Mouse (Mus musculus): ENCODE data around the gene Car5a. TPM values are rescaled to one million over a fixed set of nuclear protein-coding genes. Genes with fewer than 3 reads are reported as not detected.

Gene Car5a
- polyA plus RNA-seq, 2 experiments, result 0.87 to 1.3 TPM

GRCm38 (mm10) chr8:121919158-121919557, 25.5 kb downstream of the Car5a start:
- H3K4me2 ChIP-seq (ENCODE audit: low read depth), result no peak overlapping the region
- no peak overlapping the region for H3K4me3 ChIP-seq (ENCODE audit: insufficient read depth in 1 of 2, low read depth in 2 of 2, low read length in 2 of 2)
- no peak for ATAC-seq (ENCODE audit: insufficient read depth)
- H3K9ac ChIP-seq (replicated peaks), result no peak overlapping the region
- 55% methylated on average over 4 of the region's 4 CpGs for WGBS (ENCODE audit: insufficient replicate concordance)
- DNase-seq (ENCODE audit: low read depth in 3 of 3, low spot score in 3 of 3), result no peak
- no peaks in the 10 kb centered on the region for H3K36me3 ChIP-seq (replicated peaks; ENCODE audit: control insufficient read depth, insufficient read depth, low read depth)
- no peak for TF ChIP-seq EP300 (IDR thresholded peaks at IDR 0.05; ENCODE audit: low read depth)
- no peak for TF ChIP-seq CTCF (IDR thresholded peaks at IDR 0.05; ENCODE audit: low read depth)
- no peak overlapping the region for H3K27ac ChIP-seq
- H3K4me1 ChIP-seq (replicated peaks; ENCODE audit: control insufficient read depth in 2 of 2, insufficient read depth in 2 of 2, low read length in 1 of 2), result no peaks in the 10 kb centered on the region
- no peaks in the 10 kb centered on the region for H3K27me3 ChIP-seq (ENCODE audit: control insufficient read depth, insufficient read depth, low read length)
- no peaks in the 10 kb centered on the region for H3K9me3 ChIP-seq (ENCODE audit: control insufficient read depth, low read length)

DNA sequence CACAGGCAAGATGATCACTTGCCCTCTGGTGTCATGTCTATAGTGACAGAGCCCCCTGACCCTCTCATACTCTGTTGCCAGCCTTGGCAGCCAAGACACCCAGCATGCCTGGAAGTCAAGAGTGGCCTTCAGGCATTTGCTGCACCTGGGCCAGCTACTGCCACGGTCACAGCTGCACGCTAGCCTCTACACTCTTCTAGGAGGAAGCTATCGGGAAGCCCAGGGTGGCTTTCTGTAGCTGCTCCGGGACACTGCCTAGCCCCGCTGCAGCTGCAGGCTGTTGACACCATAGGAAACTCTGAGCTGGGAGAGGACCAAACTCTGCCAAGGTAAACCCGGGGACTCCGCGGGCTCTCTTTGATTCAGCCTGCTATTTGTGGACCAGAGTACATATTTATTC, 31.3 kb downstream of the Car5a start:
- Histone ChIP-seq H3K4me2 (ENCODE audit: low read depth) (no peak overlapping the region), H3K27me3 (ENCODE audit: control insufficient read depth, insufficient read depth, low read length) (no peaks in the 10 kb centered on the region), H3K27ac (no peak overlapping the region), H3K9ac (replicated peaks) (no peak overlapping the region), H3K4me3 (ENCODE audit: insufficient read depth in 1 of 2, low read depth in 2 of 2, low read length in 2 of 2) (no peak overlapping the region), H3K36me3 (replicated peaks; ENCODE audit: control insufficient read depth, insufficient read depth, low read depth) (no peaks in the 10 kb centered on the region), H3K9me3 (ENCODE audit: control insufficient read depth, low read length) (no peaks in the 10 kb centered on the region), H3K4me1 (replicated peaks; ENCODE audit: control insufficient read depth in 2 of 2, insufficient read depth in 2 of 2, low read length in 1 of 2) (peaks cover 14 to 21% of the 10 kb centered on the region in 2 experiments)
- whole genome bisulfite sequencing (ENCODE audit: insufficient replicate concordance), result 69% methylated on average over 8 of the region's 8 CpGs
- ATAC-seq (ENCODE audit: insufficient read depth), result no peak
- DNase-seq (ENCODE audit: low read depth in 3 of 3, low spot score in 3 of 3), result no peak
- TF ChIP-seq CTCF (IDR thresholded peaks at IDR 0.05; ENCODE audit: low read depth) (no peak), EP300 (IDR thresholded peaks at IDR 0.05; ENCODE audit: low read depth) (no peak)

DNA sequence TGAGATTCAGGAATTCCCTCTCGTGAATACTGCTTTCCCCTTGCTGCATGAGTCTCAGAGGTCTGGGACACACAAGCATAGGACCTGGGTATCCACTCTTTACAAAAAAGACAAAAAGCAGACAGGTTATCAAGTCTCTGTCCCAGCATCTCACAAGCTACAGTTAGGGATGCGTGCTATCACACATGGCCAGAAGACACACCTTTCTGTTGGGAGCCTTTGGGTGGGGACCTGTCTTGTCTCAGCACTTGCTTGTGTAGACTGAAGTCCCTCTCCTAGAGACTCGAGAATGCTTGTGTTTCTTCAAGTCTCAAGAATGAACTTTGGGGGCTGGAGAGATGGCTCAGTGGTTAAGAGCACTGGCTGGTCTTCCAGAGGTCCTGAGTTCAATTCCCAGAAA, 31.9 kb downstream of the Car5a start:
- DNase-seq (ENCODE audit: low read depth in 3 of 3, low spot score in 3 of 3) (no peak), ATAC-seq (ENCODE audit: insufficient read depth) (0 out of 2 replicates have a peak, but pooled peaks have one; percentile 29)
- no peaks in the 10 kb centered on the region for H3K9me3 ChIP-seq (ENCODE audit: control insufficient read depth, low read length)
- WGBS (ENCODE audit: insufficient replicate concordance), result 41% methylated on average over 3 of the region's 3 CpGs
- H3K27me3 ChIP-seq (ENCODE audit: control insufficient read depth, insufficient read depth, low read length), result no peaks in the 10 kb centered on the region
- no peak overlapping the region for H3K4me3 ChIP-seq (ENCODE audit: insufficient read depth in 1 of 2, low read depth in 2 of 2, low read length in 2 of 2)
- H3K4me2 ChIP-seq (ENCODE audit: low read depth), result no peak overlapping the region
- H3K36me3 ChIP-seq (replicated peaks; ENCODE audit: control insufficient read depth, insufficient read depth, low read depth), result no peaks in the 10 kb centered on the region
- TF ChIP-seq EP300 (IDR thresholded peaks at IDR 0.05; ENCODE audit: low read depth) (peak; percentile 48; the same call in 1 of the 2 replicates), CTCF (IDR thresholded peaks at IDR 0.05; ENCODE audit: low read depth) (no peak)
- no peak overlapping the region for H3K27ac ChIP-seq
- no peak overlapping the region for H3K9ac ChIP-seq (replicated peaks)
- peaks cover 19 to 26% of the 10 kb centered on the region in 2 experiments for H3K4me1 ChIP-seq (replicated peaks; ENCODE audit: control insufficient read depth in 2 of 2, insufficient read depth in 2 of 2, low read length in 1 of 2)

DNA sequence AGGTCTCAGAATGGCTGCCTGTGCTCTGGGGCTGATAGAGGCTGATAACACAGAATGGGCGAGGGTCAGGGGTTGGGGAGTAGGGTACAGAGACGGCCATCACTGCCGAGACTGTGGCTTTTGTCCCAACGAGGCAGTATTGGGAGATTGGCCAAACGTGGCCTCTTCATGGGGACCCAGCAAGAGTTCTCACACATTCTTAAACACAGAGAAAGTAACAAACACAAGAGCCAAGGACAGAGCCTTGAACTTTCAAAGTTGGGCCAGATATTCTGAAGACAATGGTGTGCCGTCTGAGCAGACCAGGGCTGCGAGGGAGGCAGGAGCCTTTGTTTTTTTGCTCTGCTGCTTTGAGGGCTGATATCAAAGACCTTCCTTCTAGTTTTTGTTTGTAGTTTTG, 32.7 kb downstream of the Car5a start:
- Histone ChIP-seq H3K27ac (no peak overlapping the region), H3K27me3 (ENCODE audit: control insufficient read depth, insufficient read depth, low read length) (no peaks in the 10 kb centered on the region), H3K9me3 (ENCODE audit: control insufficient read depth, low read length) (no peaks in the 10 kb centered on the region), H3K4me1 (replicated peaks; ENCODE audit: control insufficient read depth in 2 of 2, insufficient read depth in 2 of 2, low read length in 1 of 2) (peaks cover 19 to 27% of the 10 kb centered on the region in 2 experiments), H3K9ac (replicated peaks) (no peak overlapping the region), H3K4me3 (ENCODE audit: insufficient read depth in 1 of 2, low read depth in 2 of 2, low read length in 2 of 2) (no peak overlapping the region), H3K36me3 (replicated peaks; ENCODE audit: control insufficient read depth, insufficient read depth, low read depth) (no peaks in the 10 kb centered on the region), H3K4me2 (ENCODE audit: low read depth) (no peak overlapping the region)
- 51% methylated on average over 7 of the region's 7 CpGs for WGBS (ENCODE audit: insufficient replicate concordance)
- ATAC-seq (ENCODE audit: insufficient read depth) (no peak), DNase-seq (ENCODE audit: low read depth in 3 of 3, low spot score in 3 of 3) (no peak)
- TF ChIP-seq EP300 (IDR thresholded peaks at IDR 0.05; ENCODE audit: low read depth), result no peak

- ATAC-seq (ENCODE audit: insufficient read depth) (no peak), DNase-seq (ENCODE audit: low read depth in 3 of 3, low spot score in 3 of 3) (no peak)
- Histone ChIP-seq H3K9ac (replicated peaks) (no peak overlapping the region; the same call in 1 of the 2 replicates), H3K9me3 (ENCODE audit: control insufficient read depth, low read length) (no peaks in the 10 kb centered on the region), H3K4me2 (ENCODE audit: low read depth) (no peak overlapping the region), H3K4me3 (ENCODE audit: insufficient read depth in 1 of 2, low read depth in 2 of 2, low read length in 2 of 2) (no peak overlapping the region), H3K36me3 (replicated peaks; ENCODE audit: control insufficient read depth, insufficient read depth, low read depth) (no peaks in the 10 kb centered on the region), H3K27ac (no peak overlapping the region), H3K4me1 (replicated peaks; ENCODE audit: control insufficient read depth in 2 of 2, insufficient read depth in 2 of 2, low read length in 1 of 2) (peaks cover 19 to 27% of the 10 kb centered on the region in 2 experiments), H3K27me3 (ENCODE audit: control insufficient read depth, insufficient read depth, low read length) (no peaks in the 10 kb centered on the region)
- WGBS (ENCODE audit: insufficient replicate concordance), result 72% methylated on average over 6 of the region's 6 CpGs
- TF ChIP-seq CTCF (IDR thresholded peaks at IDR 0.05; ENCODE audit: low read depth) (no peak), EP300 (IDR thresholded peaks at IDR 0.05; ENCODE audit: low read depth) (no peak)
These were observed 33.3 kb downstream of the Car5a start for GRCm38 (mm10) chr8:121911400-121911799.
